Mouse (Mus musculus) stomach, embryonic 14.5 days (tissue): ENCODE measurements at regions not wholly inside any gene's neighbourhood (a gene's known extent, or its start where the extent isn't known, plus 50 kb on each side); places are given as distances from the start of the nearest gene placed in this dataset.
"Not testable (repeated sequence)": the region's sequence is repeated elsewhere in the genome, so short reads cannot be mapped to it uniquely, and the experiment has no call there.

ENCODE experiments used
- ATAC-seq: fragments of 200-750 bp; cut with Nextera tagmentation; 2 replicates; pipeline ENCODE4 v1.8.0; 2017; ENCODE audit warnings: low read depth, moderate TSS enrichment; ENCODE audit not compliant: insufficient number of reproducible peaks, insufficient read depth, low FRiP score
- H3K27ac ChIP-seq: fragments of 300-500 bp; sonication (generic); 2 replicates; pipeline ENCODE4 v1.5.1; 2014; ENCODE audit warnings: mild to moderate bottlenecking, low read length, moderate library complexity, mixed read lengths
- H3K27me3 ChIP-seq: fragments of 300-500 bp; sonication (generic); 2 replicates; pipeline ENCODE4 v1.6.1; 2014; ENCODE audit warnings: low read length, control low read depth, mixed read lengths; ENCODE audit not compliant: control insufficient read depth, insufficient read depth
- H3K36me3 ChIP-seq: fragments of 300-500 bp; sonication (generic); 2 replicates; pipeline ENCODE4 v1.6.1; 2014; ENCODE audit warnings: mild to moderate bottlenecking, control low read depth, low read length, moderate library complexity, mixed read lengths; ENCODE audit not compliant: control insufficient read depth, insufficient read depth
- H3K4me1 ChIP-seq: fragments of 300-500 bp; sonication (generic); 2 replicates; pipeline ENCODE4 v1.6.1; 2014; ENCODE audit warnings: low read length, control low read depth, mixed read lengths; ENCODE audit not compliant: control insufficient read depth, insufficient read depth
- H3K4me2 ChIP-seq: fragments of 300-500 bp; sonication (generic); replicated peaks from 2 replicates; pipeline ENCODE4 v1.6.1; 2014; ENCODE audit warnings: low read depth, low read length, control low read depth
- H3K4me3 ChIP-seq: fragments of 300-500 bp; sonication (generic); 2 replicates; pipeline ENCODE4 v1.5.1; 2014; ENCODE audit warnings: low read depth, low read length, control low read depth
- H3K9ac ChIP-seq: fragments of 300-500 bp; sonication (generic); replicated peaks from 2 replicates; pipeline ENCODE4 v1.6.1; 2014; ENCODE audit warnings: low read depth, mild to moderate bottlenecking, control low read depth, low read length, moderate library complexity, mixed read lengths
- H3K9me3 ChIP-seq: fragments of 300-500 bp; sonication (generic); 2 replicates; pipeline ENCODE4 v1.6.1; 2016; ENCODE audit warnings: low read depth, low read length, control low read depth; ENCODE audit not compliant: control insufficient read depth
- WGBS: fragments of 180-500 bp; shearing (Covaris S2); extraction: QIAGEN DNeasy Blood & Tissue Kit; methylation state at CpG from one replicate; pipeline ENCODE4 v1.1.7; 2014; 5-methylcytosine and 5-hydroxymethylcytosine counted together

DNA sequence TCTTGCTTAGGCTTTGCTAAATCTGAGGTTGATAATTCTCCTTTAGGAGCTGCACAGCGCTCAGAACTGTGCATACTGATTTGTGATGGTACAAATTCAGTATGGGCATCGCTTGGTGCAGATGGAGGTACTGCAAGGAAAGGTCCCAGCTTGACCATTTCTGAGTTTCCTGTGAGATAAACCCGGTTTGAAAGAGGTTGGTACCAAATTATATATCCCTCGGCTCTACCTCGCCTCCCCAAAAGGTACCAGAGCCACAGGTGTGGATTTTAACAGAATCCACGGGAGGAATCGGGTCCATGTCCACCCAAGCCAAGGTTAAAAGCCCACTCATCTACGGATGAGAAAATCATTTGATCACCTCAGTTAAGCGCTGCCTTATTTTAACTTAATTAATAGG is 172.5 kb upstream of the Zfp808 start:
- H3K36me3 ChIP-seq, H3K4me1 ChIP-seq, H3K9ac ChIP-seq, H3K4me2 ChIP-seq, H3K27ac ChIP-seq, H3K27me3 ChIP-seq, ATAC-seq, H3K4me3 ChIP-seq, H3K9me3 ChIP-seq: not testable (repeated sequence)
- 81% methylated on average over 8 of the region's 9 CpGs for WGBS

DNA sequence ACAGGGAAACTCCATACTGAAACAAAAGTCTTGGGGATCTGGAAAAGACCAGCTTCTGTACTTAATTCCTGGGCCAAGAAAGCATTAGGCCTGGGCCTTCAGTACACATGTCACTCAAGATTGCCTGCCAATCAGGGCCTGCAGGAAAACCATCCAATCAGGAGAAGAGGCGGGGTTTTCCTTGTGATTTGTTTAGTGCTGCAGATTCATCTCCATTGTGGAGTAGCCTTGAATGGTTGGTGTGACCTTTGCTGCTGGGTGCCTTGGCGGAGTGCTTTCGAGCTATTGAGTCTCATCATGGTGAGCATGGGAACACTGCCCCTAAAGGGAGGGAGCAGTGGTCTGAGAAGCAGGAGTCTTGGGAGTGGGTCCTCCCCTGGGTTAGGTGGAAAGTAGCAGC is 150.8 kb upstream of the Zfp808 start:
- not testable (repeated sequence) for H3K4me2 ChIP-seq, H3K27ac ChIP-seq, ATAC-seq, H3K4me1 ChIP-seq, H3K27me3 ChIP-seq, H3K4me3 ChIP-seq, H3K36me3 ChIP-seq, H3K9me3 ChIP-seq, H3K9ac ChIP-seq
- 83% methylated on average over 3 of the region's 3 CpGs for WGBS

DNA sequence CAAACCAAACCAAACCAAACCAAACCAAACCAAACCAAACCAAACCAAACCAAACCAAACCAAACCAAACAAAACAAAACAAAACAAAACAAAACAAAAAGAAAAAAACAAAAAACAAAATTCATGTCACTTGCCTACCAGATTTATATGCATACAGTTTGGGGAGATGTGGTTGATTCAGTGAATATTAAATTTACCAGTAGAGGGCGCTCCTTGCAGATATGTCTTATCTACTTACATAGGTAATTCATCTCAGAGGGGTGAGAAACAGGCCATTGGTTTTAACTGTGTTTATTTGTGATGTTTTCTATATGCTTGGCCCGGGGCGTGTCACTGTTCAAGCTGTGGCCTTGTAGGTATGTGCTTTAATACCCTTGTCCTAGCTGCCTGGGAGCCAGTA is 133.2 kb upstream of the Zfp808 start:
- not testable (repeated sequence) for H3K4me3 ChIP-seq, H3K4me2 ChIP-seq, H3K9me3 ChIP-seq, ATAC-seq, H3K9ac ChIP-seq, H3K4me1 ChIP-seq, H3K27me3 ChIP-seq, H3K36me3 ChIP-seq, H3K27ac ChIP-seq
- 60% methylated on average over 3 of the region's 3 CpGs for WGBS

DNA sequence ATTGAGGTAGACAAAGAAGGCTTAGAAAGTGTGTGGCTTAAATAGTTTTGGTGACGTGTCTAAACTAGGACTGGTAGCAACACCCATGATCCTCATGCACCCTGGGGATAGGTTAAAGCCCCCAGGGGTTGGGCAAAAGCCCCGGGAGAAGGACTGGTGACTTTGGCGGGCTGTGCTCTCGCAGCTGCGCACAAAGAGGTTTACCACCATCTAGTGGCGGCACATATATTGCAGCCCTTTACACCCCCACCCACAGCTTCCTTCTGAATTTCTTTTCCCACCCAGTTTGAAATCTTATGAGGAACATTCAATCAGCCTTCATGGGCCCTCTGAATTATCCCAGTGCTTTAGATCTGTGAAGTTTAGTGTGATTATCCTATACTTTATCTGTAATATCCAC is 130.9 kb upstream of the Zfp808 start:
- 0 out of 2 replicates have a peak overlapping the region, but pooled peaks have one; percentile 14 for H3K4me2 ChIP-seq
- WGBS, result 6% methylated on average over 6 of the region's 6 CpGs
- ATAC-seq, result not testable (repeated sequence)

DNA sequence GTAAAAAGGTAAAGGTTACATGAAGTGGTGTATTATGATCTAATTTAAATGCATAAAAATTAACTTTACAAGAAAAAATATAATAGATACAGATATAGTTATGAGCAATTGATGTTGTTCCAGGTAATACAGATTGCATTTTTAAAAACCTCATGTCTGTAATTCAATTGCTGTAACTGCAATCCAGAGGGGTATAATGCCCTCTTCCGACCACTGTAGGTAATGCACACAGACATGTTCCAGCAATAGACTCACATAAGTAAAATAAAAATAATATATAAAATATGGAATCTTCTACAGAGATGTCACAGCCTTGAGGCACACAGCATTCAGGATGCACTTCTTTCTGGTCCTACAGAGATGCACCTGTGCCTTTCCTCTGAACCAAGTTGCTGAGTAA is 122.4 kb upstream of the Zfp808 start:
- WGBS, result 82% methylated on average over 1 of the region's 1 CpGs
- not testable (repeated sequence) for H3K4me1 ChIP-seq, ATAC-seq

More for the DNA sequence above, 130.9 kb upstream of the Zfp808 start:
- not testable (repeated sequence) for H3K4me3 ChIP-seq, H3K4me1 ChIP-seq, H3K9me3 ChIP-seq, H3K27me3 ChIP-seq, H3K36me3 ChIP-seq, H3K9ac ChIP-seq, H3K27ac ChIP-seq

DNA sequence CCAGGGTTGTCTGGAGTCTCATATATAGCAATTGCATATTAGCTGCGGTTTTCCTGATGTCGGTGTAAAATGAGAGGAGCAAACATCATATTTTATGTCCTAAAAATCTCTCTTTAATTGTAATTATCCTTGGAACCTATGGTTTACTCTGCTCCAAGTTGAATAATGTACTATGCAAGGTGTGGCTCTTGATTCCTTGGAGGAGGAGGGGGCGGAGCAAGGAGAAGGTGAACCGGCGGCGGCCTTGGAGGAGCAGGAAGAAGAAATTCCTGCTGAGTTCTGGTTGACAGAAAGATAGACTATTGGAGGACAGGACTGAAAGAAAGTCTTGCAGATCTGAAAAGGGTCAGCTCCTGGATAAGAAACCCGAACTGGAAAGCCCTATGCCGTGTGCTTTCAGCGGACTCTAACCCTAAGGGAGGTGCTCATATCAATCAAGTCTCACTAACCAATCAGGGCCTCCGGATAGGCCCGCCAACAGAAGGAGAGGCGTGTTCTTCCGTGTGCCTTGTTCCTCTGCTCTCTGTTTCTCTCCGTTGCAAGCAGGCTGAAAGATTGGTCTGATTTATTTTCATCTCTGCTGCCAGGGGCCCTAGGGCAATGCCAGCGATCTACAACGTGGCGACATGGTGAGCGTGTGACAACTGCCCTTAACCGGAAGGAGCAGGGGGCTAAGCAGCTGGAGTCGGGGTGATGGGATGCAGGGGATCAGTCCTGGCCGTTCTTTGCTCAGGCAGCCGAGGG is 114.1 kb upstream of the Zfp808 start:
- Histone ChIP-seq H3K4me3 (peak overlapping the region; percentile 56), H3K9ac (peak overlapping the region; percentile 61), H3K4me2 (peak overlapping the region; percentile 41), H3K27ac (peak overlapping the region; percentile 59)
- H3K4me1 ChIP-seq, H3K9me3 ChIP-seq, H3K36me3 ChIP-seq, H3K27me3 ChIP-seq: not testable (repeated sequence)
- 2% methylated on average over 22 of the region's 22 CpGs for WGBS
- peak; percentile 79; the same call in 1 of the 2 replicates for ATAC-seq

More for the DNA sequence above, 122.4 kb upstream of the Zfp808 start:
- not testable (repeated sequence) for H3K4me3 ChIP-seq, H3K36me3 ChIP-seq, H3K27ac ChIP-seq, H3K9ac ChIP-seq, H3K9me3 ChIP-seq, H3K27me3 ChIP-seq, H3K4me2 ChIP-seq

DNA sequence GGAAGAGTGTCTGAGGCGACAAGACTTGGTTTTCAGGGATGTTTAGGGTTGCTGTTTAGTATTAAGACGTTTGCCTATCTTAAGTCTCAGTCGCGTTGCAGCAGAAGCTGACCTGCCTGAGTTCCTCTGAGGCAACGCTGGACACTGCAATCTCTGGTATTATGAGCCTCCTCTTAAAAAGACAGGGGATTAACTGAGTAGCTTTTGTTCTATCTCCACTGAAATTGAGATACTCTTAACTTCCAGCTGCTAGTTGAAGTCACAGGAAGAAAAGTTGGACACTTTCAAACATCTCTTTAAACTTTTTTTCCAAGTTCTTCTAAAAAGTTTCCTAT is 113.6 kb upstream of the Zfp808 start:
- H3K4me1 ChIP-seq, H3K27me3 ChIP-seq, H3K9me3 ChIP-seq, H3K36me3 ChIP-seq, ATAC-seq: not testable (repeated sequence)
- Histone ChIP-seq H3K27ac (peak overlapping the region; percentile 59), H3K9ac (peak overlapping the region; percentile 61), H3K4me2 (peak overlapping the region; percentile 41), H3K4me3 (peak overlapping the region; percentile 56)
- WGBS, result 0% methylated on average over 5 of the region's 5 CpGs

DNA sequence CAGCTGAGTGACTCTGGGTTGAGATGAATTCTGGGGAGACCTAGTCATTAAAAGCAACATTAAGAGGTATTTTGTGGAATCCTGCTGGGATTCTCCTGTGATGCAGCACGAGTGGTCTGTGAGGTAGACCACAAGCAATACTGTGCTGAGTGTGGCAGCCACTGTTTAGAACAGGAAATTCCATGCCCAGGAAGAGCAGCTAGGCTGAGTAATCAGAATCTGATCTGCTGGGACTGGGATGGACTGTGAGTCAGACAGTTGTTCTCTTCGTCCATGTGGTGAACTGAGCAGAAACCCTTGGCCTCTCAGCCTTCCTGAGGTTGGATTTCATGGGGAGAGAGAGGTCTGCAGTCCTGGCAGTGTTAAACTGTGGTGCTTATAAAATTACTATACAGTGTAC is 92.0 kb upstream of the Zfp808 start:
- H3K4me2 ChIP-seq, H3K4me1 ChIP-seq, H3K36me3 ChIP-seq, H3K27ac ChIP-seq, H3K9me3 ChIP-seq, H3K4me3 ChIP-seq, ATAC-seq, H3K27me3 ChIP-seq, H3K9ac ChIP-seq: not testable (repeated sequence)
- WGBS, result 84% methylated on average over 2 of the region's 2 CpGs
